Mouse (Mus musculus) central nervous system, embryonic 11.5 days (tissue): ENCODE results near the gene Olfr279. TPM values are rescaled to one million over a fixed set of nuclear protein-coding genes. Genes with fewer than 3 reads are reported as not detected.

ENCODE experiments used
- polyA plus RNA-seq: library from polyadenylated mRNA; depleted of rRNA; stranded (reverse); fragments of >200 nt; gene quantifications from 2 replicates; pipeline ENCODE4 v1.2.3, GENCODE M21; 2012; rRNA removed

Olfr279 gene
- polyA plus RNA-seq = not detected in 2 replicates

DNA sequence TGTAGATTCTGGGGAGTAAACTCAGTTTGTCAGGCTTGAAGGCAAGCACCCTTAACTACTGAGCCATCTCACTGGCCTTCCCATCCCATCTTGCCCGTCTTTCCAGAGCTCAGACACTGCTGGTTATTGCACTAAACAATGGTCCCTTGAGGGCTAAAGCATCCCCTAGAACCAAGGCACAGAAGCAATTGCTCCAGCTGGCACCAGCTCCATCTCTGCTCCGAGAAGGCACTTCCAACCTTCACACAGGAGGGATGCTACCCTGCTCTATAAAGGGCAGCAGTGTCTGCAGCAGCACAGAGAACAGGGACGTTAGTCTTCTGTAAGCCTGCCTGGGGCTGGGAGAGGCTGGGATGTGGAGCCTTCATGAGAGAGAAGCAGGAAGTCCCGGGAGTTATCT, at the start of gene Olfr279:
TSS of gene Olfr279 (plus strand) at position 301 of the 400 bp plus-strand sequence.

DNA sequence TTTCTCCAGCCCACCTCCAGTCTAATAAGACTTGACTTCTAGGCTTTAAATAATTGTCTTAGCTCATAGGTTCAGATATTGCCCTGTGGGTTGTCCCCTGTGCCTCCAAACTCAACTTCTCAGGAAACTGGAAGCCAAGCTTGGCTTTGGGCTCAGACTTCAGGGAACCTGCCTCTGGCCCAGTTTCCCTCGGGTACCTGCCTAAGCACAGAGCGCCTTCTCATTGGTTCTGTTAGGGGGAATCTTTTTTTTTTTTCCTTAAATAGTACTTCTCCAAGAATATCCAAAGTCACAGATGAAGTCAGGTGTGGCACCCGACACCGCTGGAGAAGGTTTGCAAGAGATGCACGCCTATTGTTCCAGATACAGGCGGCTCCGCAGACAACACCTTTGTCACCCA, 39.9 kb upstream of the Olfr279 start, which contains the start of gene Olfr281:
TSS of gene Olfr281 (plus strand) at position 301 of the 400 bp plus-strand sequence.

DNA sequence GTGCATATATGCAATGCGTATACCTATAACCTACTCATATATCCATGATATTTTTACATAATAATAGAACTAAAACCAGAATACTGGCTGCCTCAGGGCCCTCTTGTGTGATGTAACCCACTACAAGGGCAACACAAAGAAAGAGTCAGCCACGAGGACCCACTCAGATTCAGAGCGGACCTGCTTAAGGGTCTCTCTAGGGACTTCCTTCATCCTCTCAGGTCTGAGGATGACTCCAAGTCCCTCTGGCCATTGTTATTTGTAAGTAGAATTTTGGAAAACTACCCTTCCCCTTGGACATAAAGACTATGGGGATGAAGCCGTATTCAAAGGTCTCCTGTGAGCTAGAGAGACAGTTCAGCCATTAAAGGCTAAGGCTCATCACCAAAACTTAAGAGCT, 22.6 kb upstream of the Olfr279 start, which contains the start of gene OR5BS1P:
TSS of gene OR5BS1P (plus strand) at position 301 of the 400 bp plus-strand sequence.

DNA sequence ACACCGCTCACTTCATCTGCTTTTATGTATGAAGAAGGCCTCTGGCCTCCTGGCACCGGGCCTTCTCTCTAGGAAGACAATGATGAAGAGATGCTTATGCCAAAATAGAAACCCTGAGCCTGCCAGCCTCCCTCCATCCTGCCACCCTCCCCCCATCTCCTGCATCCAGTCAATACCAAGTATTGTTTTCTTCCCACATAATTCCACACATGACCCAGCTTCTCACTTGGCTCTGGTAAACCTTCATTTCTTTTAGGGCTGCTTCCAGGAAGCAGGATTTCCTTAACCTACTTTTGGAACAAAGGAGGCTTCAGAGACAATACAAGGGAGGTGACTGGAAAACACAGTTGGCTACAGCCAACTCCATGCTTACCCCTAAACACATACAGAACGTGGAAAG, 9.5 kb upstream of the Olfr279 start, which contains the start of gene Lalba:
TSS of gene Lalba (minus strand) at position 21 of the 400 bp plus-strand sequence.

DNA sequence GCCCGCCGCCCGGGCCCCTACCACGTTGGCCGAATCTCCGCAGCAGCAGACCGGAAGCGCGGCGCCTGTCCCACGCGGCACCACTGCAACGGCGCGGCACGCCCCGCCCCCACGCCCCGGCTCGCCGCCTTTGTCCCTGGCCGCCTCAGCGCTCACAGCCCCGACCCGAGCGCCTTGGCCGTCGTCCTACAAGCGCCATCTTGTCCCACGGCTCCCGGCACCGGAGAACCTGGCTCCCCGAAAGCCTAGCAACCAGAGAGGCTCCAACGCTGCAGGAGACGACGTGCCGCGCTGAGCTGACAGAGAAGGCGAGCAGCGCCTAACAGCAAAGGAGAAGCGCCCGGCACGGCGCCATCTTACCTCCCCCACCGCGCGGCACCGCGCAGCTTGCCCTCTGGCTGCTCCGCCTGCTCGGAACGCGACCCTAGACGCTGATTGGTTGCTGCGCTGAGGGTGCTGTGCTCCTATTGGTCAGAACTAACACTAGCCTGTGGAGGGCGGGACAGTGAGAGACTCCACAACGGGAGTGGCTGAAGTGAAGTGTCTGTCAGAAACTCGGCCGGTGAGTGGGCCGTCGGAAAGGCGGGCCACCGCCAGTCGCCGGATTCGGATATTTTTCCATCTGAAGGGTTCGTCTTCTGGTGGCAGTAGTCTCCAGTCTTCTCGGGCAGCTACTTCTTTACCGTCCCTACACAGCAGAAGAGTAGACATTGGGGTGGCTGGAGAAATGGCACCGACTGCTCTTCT, 41.9 kb downstream of the Olfr279 start, which contains the start of gene Kansl2:
TSS of gene Kansl2 (minus strand) at position 384 of the 747 bp plus-strand sequence.

Other genes starting within 250 kb of the Olfr279 start
- not detected in 2 replicates for gene H1fnt, start 235.1 kb upstream of the Olfr279 start, polyA plus RNA-seq
- gene Zfp641, start 196.2 kb upstream of the Olfr279 start, polyA plus RNA-seq = 2.4 TPM in 2 replicates
- not detected in 2 replicates for gene Olfr285, start 175.0 kb upstream of the Olfr279 start, polyA plus RNA-seq
- not detected in 2 replicates for gene Olfr284, start 151.4 kb upstream of the Olfr279 start, polyA plus RNA-seq
- gene Olfr283, start 111.5 kb upstream of the Olfr279 start, polyA plus RNA-seq = not detected in 2 replicates
- gene Olfr282, start 61.2 kb upstream of the Olfr279 start, polyA plus RNA-seq = not detected in 2 replicates
- not detected in 2 replicates for gene Olfr281, start 39.8 kb upstream of the Olfr279 start, polyA plus RNA-seq
- gene OR5BS1P, start 22.5 kb upstream of the Olfr279 start, polyA plus RNA-seq = not detected in 2 replicates
- not detected in 2 replicates for gene Lalba, start 9.7 kb upstream of the Olfr279 start, polyA plus RNA-seq
- 125 and 135 TPM in 2 replicates for gene Kansl2, start 41.9 kb downstream of the Olfr279 start, polyA plus RNA-seq
- 21.9 and 30.6 TPM in 2 replicates for gene Ccnt1, start 78.5 kb downstream of the Olfr279 start, polyA plus RNA-seq
- gene 4930415O20Rik, start 78.6 kb downstream of the Olfr279 start, polyA plus RNA-seq = not detected in 2 replicates
- gene Adcy6, start 117.7 kb downstream of the Olfr279 start, polyA plus RNA-seq = 53.7 and 55.8 TPM in 2 replicates
- 75.3 and 102 TPM in 2 replicates for gene Cacnb3, start 138.4 kb downstream of the Olfr279 start, polyA plus RNA-seq
- 66.3 and 99.5 TPM in 2 replicates for gene Ddx23, start 170.5 kb downstream of the Olfr279 start, polyA plus RNA-seq
- 7.9 and 12.3 TPM in 2 replicates for gene Rnd1, start 185.1 kb downstream of the Olfr279 start, polyA plus RNA-seq
- 0.70 and 1.4 TPM in 2 replicates for gene Ccdc65, start 215.8 kb downstream of the Olfr279 start, polyA plus RNA-seq
- gene Fkbp11, start 235.8 kb downstream of the Olfr279 start, polyA plus RNA-seq = 10.1 and 11.2 TPM in 2 replicates